Mouse (Mus musculus) embryo, embryonic 11.5 days (tissue): ENCODE measurements around the gene Zfp384.

Source experiments
- DNase-seq: peaks from one replicate; pipeline ENCODE4 v3.0.0-alpha.2; 2012; ENCODE audit warnings: low read depth, low spot score

The Zfp384 gene

DNA sequence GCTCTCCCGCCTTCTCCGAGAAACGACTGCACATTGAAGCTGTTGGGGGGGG, at the start of gene Zfp384:
Gene Zfp384, plus strand, starts transcription at position 17 of the 52 bp plus-strand sequence.
- no peak for DNase-seq

- DNase-seq, result no peak
These were observed 49.0 kb upstream of the Zfp384 start for GRCm38 (mm10) chr6:124959960-124960359.

DNA sequence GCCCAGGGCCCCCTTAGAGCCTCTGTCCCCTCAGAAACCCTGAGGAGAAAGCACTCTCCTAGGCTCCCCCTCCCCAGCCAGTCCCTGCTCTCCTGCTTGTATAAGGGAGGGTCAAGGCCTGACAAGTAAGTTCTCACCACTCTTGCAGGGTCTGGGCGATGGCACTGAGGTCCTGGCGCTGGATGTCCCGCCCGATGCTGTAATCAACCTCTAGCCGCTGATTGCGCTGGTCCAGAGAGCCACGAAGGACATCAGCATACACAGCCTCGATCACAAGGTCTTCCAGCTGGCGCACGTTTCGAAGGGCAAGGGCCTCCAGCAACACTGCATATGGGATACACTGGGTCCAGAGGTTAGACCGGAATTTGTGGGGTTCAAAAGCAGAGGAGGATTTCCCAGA, 47.9 kb upstream of the Zfp384 start:
- no peak for DNase-seq

- DNase-seq, result no peak
These were observed 44.3 kb upstream of the Zfp384 start for GRCm38 (mm10) chr6:124964638-124965037.

DNA sequence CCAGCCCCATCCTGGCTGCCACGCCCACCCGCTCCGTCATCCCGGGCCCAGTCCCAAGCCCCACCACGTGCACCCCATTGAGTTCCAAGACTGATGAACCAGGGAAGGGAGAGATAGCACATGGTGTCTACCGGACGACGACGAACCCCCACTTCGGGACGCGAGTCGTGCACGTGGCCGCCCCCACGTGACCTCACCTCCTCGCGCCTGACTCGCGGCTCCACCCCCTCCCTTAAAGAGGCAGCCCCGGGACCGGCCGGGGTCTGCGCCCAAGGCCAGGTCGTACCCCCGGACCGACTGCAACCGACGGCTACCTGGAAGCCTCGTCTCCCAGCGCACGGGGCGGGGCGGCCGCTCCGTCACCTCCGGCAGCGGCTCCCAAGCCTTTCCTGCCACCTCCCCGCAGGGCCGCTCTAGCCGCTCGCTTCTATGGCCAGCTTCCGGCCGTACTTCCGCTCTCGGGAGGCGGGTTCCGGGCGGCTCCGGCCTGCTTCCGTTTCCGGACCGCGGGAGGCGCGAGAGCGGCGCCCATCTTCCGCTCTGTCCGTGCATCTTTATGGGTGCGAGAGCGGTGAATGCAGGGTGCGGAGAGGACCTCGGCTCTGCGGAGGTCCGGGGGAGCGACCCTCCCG, 43.7 kb upstream of the Zfp384 start, which contains the start of gene Cops7a:
Gene Cops7a, minus strand, starts transcription at position 451 of the 632 bp plus-strand sequence.
- peak; percentile 87 for DNase-seq

DNA sequence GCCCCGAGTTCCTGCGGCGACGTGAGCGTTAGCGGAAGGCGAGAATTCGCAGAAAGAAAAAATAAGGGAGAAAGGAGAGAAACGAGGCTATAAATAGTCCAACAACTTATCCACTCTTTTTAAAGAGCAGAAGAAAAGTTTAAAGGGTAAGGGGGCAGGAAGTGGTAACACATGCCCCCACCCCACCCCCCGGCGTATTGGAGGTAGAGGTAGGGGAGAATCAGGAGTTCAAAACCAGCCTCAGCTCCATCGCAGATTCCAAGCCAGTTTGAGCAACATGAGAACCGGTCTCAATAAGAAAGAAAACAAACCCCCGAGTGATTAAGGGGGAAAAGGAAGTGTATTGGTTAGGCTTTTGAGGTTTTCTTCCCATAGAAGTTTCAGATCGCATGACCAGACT, 43.2 kb upstream of the Zfp384 start:
- DNase-seq, result no peak

GRCm38 (mm10) chr6:124966466-124967118, 42.4 kb upstream of the Zfp384 start:
- DNase-seq, result no peak

GRCm38 (mm10) chr6:124967766-124968165, 41.2 kb upstream of the Zfp384 start:
- DNase-seq, result no peak

DNA sequence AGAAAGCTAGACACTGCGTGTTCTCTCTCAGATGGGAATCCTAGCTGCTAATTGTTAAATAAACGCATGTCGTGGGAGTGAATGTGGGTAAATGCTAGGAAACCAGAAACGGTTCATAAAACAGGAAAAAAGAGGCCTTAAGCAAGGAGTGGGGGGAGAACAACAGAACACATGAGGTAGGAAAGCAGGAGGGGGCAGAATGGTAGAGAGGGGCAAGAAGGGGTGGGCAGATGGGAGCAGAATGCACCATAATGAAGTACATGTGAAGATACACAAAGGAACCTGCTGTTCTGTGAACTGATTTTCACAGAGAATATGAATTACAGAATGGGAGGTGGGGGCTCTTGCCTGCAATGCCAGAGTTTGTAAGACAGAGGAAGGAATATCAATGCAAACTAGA, 16.7 kb upstream of the Zfp384 start:
- DNase-seq, result no peak

DNA sequence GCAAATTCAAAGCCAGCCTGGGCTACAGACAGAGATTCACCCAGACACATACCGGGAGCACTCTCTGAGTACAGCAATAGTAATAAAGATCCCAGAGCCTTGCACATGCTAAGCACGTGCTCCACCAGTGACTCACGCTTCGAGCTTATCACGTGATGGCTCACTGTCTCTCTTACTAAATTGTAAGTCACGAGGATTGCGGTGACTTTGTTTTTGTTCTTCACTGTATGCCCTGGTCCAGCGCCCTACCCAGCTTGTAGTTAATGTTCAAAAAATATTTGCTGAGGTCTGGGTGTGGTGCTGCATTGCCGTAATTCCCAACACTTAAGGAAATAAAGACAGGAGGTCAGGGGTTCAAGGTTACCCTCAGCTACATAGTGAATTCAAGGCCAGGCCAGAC, 15.6 kb upstream of the Zfp384 start:
- DNase-seq, result no peak

DNA sequence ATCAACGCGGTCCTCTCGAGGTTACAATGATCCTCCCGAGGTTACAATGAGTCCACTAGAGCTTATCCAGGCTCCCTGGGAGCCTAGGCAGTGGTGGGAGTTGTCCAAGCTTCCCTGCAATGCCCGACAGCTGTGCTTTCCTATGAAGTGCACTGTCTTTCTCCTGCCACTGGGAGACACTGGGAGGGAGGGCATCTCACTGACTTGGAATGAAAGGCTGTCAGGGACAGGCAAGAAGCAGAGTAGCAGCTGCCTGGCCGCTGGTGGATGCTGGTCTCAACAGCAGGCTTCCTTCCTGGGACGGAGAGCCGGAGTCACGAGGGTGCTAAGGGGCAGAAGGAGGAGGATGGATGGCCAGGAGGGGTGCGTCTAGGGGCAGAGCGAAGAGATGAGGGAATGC, 15.1 kb upstream of the Zfp384 start:
- DNase-seq, result no peak

GRCm38 (mm10) chr6:124995246-124995645, 13.7 kb upstream of the Zfp384 start:
- no peak for DNase-seq

- DNase-seq, result no peak
These were observed 13.0 kb upstream of the Zfp384 start for GRCm38 (mm10) chr6:124995831-124996403.

DNA sequence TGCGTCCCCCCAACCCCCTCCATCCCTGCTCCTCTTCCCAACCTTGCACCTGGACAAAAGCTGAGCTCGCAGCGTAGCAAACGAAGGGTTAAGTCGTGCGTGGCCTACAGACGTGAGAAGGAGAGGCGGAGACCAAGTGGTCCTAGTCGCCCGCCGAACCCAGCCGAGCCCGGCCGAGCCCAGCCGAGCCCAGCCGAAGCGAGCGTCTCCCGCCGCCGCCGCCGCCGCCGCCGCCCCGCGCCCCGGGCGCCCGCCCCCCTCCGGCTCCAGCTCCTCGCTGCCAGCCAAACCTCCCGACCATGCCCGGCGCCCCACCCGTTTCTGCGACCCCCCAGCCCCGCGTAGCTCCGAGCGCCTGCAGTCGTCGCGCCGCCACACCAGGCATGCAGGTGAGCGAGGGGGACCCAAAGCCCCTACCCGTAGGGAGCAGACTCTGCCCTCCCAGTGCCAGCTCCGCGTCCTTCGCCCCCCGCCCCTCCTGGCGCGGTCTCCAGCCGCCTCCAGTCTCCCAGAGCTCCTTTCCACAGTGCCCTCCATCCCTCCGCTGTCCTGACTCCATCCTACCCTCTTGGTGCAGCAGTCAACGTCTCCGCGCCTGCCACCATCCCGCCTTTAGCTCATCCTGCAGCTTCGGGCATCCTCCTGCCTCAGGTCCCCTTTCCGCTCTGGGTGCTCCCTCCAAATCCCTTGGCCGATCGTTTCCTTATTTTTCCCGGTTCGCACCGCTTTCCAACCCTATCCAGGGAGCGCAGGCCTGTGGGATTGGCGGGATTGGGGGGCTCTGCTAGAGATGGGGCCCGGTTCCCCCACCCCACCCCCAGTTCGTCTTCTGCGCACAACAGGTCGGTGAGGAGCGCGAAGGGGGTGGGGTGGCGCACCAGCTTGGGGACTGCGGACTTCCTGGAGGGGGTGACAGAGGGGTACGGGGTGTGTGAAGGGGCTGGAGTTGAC, 12.1 kb upstream of the Zfp384 start, which contains the start of gene Pianp:
Gene Pianp, plus strand, starts transcription at position 144 of the 951 bp plus-strand sequence.
- peak; percentile 38 for DNase-seq

- no peak for DNase-seq
These were observed 10.9 kb upstream of the Zfp384 start for GRCm38 (mm10) chr6:124998066-124998465.

DNA sequence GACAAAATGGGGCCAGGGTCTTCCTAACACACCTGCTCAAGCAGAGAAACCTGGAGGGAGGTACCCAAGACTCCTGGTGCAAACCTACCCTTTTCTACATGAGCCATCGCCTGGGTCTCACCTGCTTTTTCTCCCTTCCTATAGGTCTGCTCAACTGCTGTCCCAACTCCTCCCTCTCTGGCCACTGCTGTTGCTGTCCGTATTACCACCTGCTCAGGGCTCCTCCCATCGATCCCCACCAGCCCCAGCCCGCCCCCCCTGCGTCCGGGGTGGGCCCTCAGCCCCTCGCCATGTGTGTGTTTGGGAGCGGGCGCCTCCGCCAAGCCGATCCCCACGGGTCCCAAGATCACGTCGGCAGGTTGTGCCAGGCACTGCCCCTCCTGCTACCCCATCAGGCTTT, 9.9 kb upstream of the Zfp384 start:
- DNase-seq, result no peak

DNA sequence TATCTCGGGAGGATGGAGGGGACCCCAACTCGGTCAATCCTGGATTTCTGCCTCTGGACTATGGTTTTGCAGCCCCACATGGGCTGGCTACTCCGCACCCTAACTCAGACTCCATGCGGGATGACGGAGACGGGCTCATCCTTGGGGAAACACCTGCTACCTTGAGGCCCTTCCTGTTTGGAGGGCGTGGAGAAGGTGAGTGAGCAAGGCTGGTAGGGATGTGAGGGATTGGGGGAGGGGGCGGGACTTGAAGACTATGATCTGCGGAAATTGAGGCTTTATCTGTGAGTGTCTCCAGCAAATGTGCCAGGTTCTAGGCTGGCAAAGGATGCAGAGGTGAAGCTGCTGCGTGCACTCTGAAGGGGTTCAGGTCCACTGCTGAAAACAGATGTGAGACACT, 9.4 kb upstream of the Zfp384 start:
- no peak for DNase-seq

GRCm38 (mm10) chr6:125003706-125004105, 5.2 kb upstream of the Zfp384 start:
- DNase-seq, result no peak

DNA sequence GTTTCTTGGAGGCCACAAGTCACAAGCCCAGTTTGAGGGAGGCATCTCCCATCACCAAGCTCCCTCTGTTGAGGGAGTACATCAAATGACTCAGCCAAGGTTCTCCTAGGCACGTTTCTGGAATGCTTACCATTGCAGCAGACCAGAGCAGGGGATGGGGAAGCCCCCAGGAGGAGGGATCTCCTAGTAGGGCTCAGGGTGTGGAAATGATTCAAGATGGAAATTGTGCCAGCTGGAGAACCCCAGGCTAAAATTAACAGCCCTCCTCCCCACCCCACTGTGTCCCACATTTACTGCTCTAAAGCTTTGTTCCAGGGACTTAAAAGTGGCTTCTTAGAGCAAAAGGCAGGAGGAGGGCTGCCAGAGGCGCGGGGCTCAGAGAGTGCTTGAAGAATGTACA, 3.9 kb upstream of the Zfp384 start:
- no peak for DNase-seq

GRCm38 (mm10) chr6:125008060-125008459, 885 bp upstream of the Zfp384 start:
- no peak for DNase-seq

DNA sequence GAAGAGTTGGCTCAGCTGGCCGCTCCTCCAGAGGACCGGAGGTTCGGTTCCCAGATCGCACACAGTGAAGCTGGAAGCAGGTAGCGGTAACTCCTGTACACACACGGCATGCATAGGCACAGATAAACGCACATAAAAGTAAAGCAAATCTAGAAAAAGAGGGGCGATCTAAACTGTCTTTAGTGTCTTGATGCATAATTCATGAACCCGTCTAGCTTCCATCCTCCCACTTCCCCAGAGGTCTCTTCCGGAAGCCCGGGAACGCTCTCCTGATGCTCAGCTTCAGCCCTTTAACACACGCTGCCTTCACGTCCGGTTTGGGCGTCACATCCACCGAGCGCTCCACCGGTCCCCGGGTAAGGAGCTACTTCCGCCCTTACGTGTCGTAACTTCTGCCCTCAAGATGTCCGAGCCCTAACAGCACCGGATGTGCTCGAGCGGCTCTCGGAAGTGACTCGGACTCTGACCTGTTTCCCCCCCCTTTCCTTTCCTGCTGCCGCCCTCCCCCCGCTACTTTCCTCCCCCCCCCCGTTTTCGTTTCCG, 288 bp upstream of the Zfp384 start:
- peak; percentile 95 for DNase-seq
